Mouse (Mus musculus) brain, embryonic 14.5 days (tissue): ENCODE results near the gene Olfr31. TPM values are rescaled to one million over a fixed set of nuclear protein-coding genes. Genes with fewer than 3 reads are reported as not detected.

ENCODE experiments used
- DNase-seq: peaks from one replicate; pipeline ENCODE4 v3.0.0-alpha.2; 2011; ENCODE audit warnings: low read depth
- CTCF ChIP-seq: fragments of 200-500 bp; IDR thresholded peaks from 2 replicates; pipeline ENCODE4 v1.5.1; 2012; ENCODE audit warnings: inconsistent platforms, mild to moderate bottlenecking, moderate library complexity, borderline replicate concordance; ENCODE audit not compliant: insufficient read depth, insufficient read length; ENCODE audit errors: extremely low read depth
- POLR2A ChIP-seq: fragments of 200-500 bp; IDR thresholded peaks from 2 replicates; pipeline ENCODE4 v1.6.1; 2012; ENCODE audit warnings: mild to moderate bottlenecking, inconsistent platforms, borderline replicate concordance; ENCODE audit not compliant: poor library complexity, insufficient read depth, insufficient read length, severe bottlenecking; ENCODE audit errors: extremely low read depth
- polyA plus RNA-seq: library from polyadenylated mRNA; depleted of rRNA; stranded (reverse); fragments of >200 nt; gene quantifications from 2 replicates; pipeline ENCODE4 v1.2.3, GENCODE M21; 2012; rRNA removed

Gene Olfr31
- polyA plus RNA-seq = not detected in 2 replicates

- no peak for DNase-seq
- TF ChIP-seq POLR2A = no peak
- no peak for TF ChIP-seq CTCF
These were observed at the start of gene Olfr31 for GRCm38 (mm10) chr14:14322528-14322927. TSS of gene Olfr31 (plus strand) at chr14:14322828.

GRCm38 (mm10) chr14:14294426-14294825 lies 28.2 kb upstream of the Olfr31 start:
- no peak for TF ChIP-seq CTCF
- peak; percentile 1 for DNase-seq

- DNase-seq = peak; percentile 4
These were observed 13.7 kb upstream of the Olfr31 start for GRCm38 (mm10) chr14:14308938-14309337.

GRCm38 (mm10) chr14:14309416-14309815 lies 13.2 kb upstream of the Olfr31 start:
- DNase-seq = no peak
- TF ChIP-seq CTCF (no peak), POLR2A (no peak)

More at GRCm38 (mm10) chr14:14308938-14309337, 13.7 kb upstream of the Olfr31 start:
- TF ChIP-seq POLR2A = no peak
- TF ChIP-seq CTCF = no peak

GRCm38 (mm10) chr14:14345113-14345871 lies 22.7 kb downstream of the Olfr31 start:
- TF ChIP-seq POLR2A (peak; percentile 10; the same call in 1 of the 2 replicates), CTCF (peak; percentile 64)
- DNase-seq = peak; percentile 96

- DNase-seq = peak; percentile 92
- TF ChIP-seq POLR2A (0 out of 2 replicates have a peak, but pooled peaks have one; percentile 15), CTCF (no peak)
These were observed 23.6 kb downstream of the Olfr31 start, which contains the start of gene Il3ra for GRCm38 (mm10) chr14:14345948-14346812. TSS of gene Il3ra (plus strand) at chr14:14346275.

- no peak for DNase-seq
- TF ChIP-seq CTCF (no peak), POLR2A (no peak)
These were observed 24.1 kb downstream of the Olfr31 start for GRCm38 (mm10) chr14:14346813-14347100.

GRCm38 (mm10) chr14:14347151-14347835 lies 24.7 kb downstream of the Olfr31 start:
- no peak for TF ChIP-seq CTCF
- no peak for TF ChIP-seq POLR2A
- DNase-seq = peak; percentile 26

GRCm38 (mm10) chr14:14347836-14348621 lies 25.4 kb downstream of the Olfr31 start:
- peak; percentile 79 for DNase-seq

GRCm38 (mm10) chr14:14348674-14349401 lies 26.2 kb downstream of the Olfr31 start:
- TF ChIP-seq CTCF = no peak
- no peak for TF ChIP-seq POLR2A

More at GRCm38 (mm10) chr14:14347836-14348621, 25.4 kb downstream of the Olfr31 start:
- TF ChIP-seq CTCF (no peak), POLR2A (no peak)

GRCm38 (mm10) chr14:14349485-14350262 lies 27.0 kb downstream of the Olfr31 start:
- DNase-seq = no peak
- TF ChIP-seq CTCF (no peak), POLR2A (no peak)

More at GRCm38 (mm10) chr14:14348674-14349401, 26.2 kb downstream of the Olfr31 start:
- no peak for DNase-seq
